Mouse (Mus musculus) bone marrow macrophage, adult 2 months (primary cell): ENCODE measurements around the gene Rtn4.

Experiments
- CTCF ChIP-seq: IDR thresholded peaks from 2 replicates; pipeline ENCODE4 v1.5.1; 2012; ENCODE audit warnings: low read depth, mild to moderate bottlenecking, low read length, moderate library complexity
- POLR2A ChIP-seq: IDR thresholded peaks from 2 replicates; pipeline ENCODE4 v1.6.1; 2012; ENCODE audit warnings: mild to moderate bottlenecking, low read depth, low read length, borderline replicate concordance

DNA sequence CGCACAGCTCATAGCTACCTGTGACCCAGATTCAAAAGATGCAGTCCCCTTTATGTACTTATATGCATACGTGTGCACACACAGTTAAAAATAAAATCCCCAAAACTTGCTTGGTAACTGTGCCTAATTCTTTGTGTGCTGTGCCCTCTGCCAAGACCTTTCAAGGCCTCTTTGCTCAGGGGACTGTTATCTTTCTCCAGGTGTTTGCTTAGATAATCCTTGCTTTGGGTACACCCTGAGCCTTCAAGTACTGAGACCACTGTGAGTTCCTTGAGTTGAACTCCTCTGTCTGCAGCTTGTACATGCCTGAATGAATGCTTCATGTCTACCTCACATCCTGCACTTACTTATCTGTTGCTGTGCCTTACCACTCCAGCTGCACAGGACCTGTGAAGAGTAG, 32.0 kb upstream of the Rtn4 start:
- no peak for TF ChIP-seq CTCF
- no peak for TF ChIP-seq POLR2A
